Mouse (Mus musculus) limb, embryonic 11.5 days (tissue): Measurements from ENCODE around the gene Mfn1. TPM values are rescaled to one million over a fixed set of nuclear protein-coding genes. Genes with fewer than 3 reads are reported as not detected.

Experiments
- ATAC-seq: fragments of 200-750 bp; cut with Nextera tagmentation; 2 replicates; pipeline ENCODE4 v1.8.0; 2017; ENCODE audit warnings: low read depth; ENCODE audit not compliant: insufficient number of reproducible peaks, low FRiP score, low TSS enrichment
- DNase-seq: peaks from one replicate; pipeline ENCODE4 v3.0.0-alpha.2; 2015; ENCODE audit warnings: low spot score
- H3K27ac ChIP-seq: fragments of 300-500 bp; sonication (generic); replicated peaks from 2 replicates; pipeline ENCODE4 v1.5.1; 2014; ENCODE audit warnings: low read depth, mild to moderate bottlenecking, low read length
- H3K27me3 ChIP-seq: fragments of 300-500 bp; sonication (generic); 2 replicates; pipeline ENCODE4 v1.6.1; 2014; ENCODE audit warnings: mild to moderate bottlenecking, low read length, mixed read lengths; ENCODE audit not compliant: control insufficient read depth, insufficient read depth
- H3K36me3 ChIP-seq: fragments of 300-500 bp; sonication (generic); 2 replicates; pipeline ENCODE4 v1.6.1; 2014; ENCODE audit warnings: mild to moderate bottlenecking, low read length, moderate library complexity, mixed read lengths; ENCODE audit not compliant: control insufficient read depth, insufficient read depth
- H3K4me1 ChIP-seq: fragments of 300-500 bp; sonication (generic); 2 replicates; pipeline ENCODE4 v1.6.1; 2014; ENCODE audit warnings: low read length, mixed read lengths; ENCODE audit not compliant: control insufficient read depth, insufficient read depth
- H3K4me2 ChIP-seq: fragments of 300-500 bp; sonication (generic); 2 replicates; pipeline ENCODE4 v1.6.1; 2014; ENCODE audit warnings: low read depth, mild to moderate bottlenecking, moderate library complexity; ENCODE audit not compliant: severe bottlenecking
- H3K4me3 ChIP-seq: fragments of 300-500 bp; sonication (generic); 2 replicates; pipeline ENCODE4 v1.5.1; 2014; ENCODE audit warnings: low read depth, low read length
- H3K9ac ChIP-seq: fragments of 300-500 bp; sonication (generic); 2 replicates; pipeline ENCODE4 v1.6.1; 2014; ENCODE audit warnings: mild to moderate bottlenecking, low read length
- H3K9me3 ChIP-seq: fragments of 300-500 bp; sonication (generic); 2 replicates; pipeline ENCODE4 v1.6.1; 2016; ENCODE audit warnings: low read length; ENCODE audit not compliant: control insufficient read depth
- WGBS: fragments of 180-500 bp; shearing (Covaris S2); extraction: QIAGEN DNeasy Blood & Tissue Kit; methylation state at CpG from one replicate; pipeline ENCODE4 v1.1.7; 2014; 5-methylcytosine and 5-hydroxymethylcytosine counted together
- polyA plus RNA-seq: library from polyadenylated mRNA; unstranded; fragments of >200 nt; fragmentation: Nextera tagmentation; extraction: Ambion mirVana; gene quantifications from 2 replicates; pipeline ENCODE4 v1.2.1, GENCODE M21; 2014

Mfn1 gene
- polyA plus RNA-seq, 1 experiment from 2014 or later = 28.3 TPM

- H3K4me2 ChIP-seq = no peak overlapping the region
- H3K27ac ChIP-seq = no peak overlapping the region
- 76% methylated on average over 8 of the region's 8 CpGs for WGBS
- H3K9ac ChIP-seq = no peak overlapping the region
- no peak for ATAC-seq
- H3K9me3 ChIP-seq = no peaks in the 10 kb centered on the region
- no peak for DNase-seq
- H3K36me3 ChIP-seq = no peaks in the 10 kb centered on the region
- 0 out of 2 replicates have a peak, but pooled peaks cover 4% of the 10 kb centered on the region for H3K4me1 ChIP-seq
- no peaks in the 10 kb centered on the region for H3K27me3 ChIP-seq
- H3K4me3 ChIP-seq = no peak overlapping the region
Measured at GRCm38 (mm10) chr3:32494387-32495087, 34.7 kb upstream of the Mfn1 start.

GRCm38 (mm10) chr3:32495088-32495770 lies 34.0 kb upstream of the Mfn1 start:
- H3K27ac ChIP-seq = no peak overlapping the region
- no peak overlapping the region for H3K4me3 ChIP-seq
- H3K36me3 ChIP-seq = no peaks in the 10 kb centered on the region
- WGBS = 68% methylated on average over 8 of the region's 8 CpGs
- no peak overlapping the region for H3K9ac ChIP-seq
- 0 out of 2 replicates have a peak, but pooled peaks cover 4% of the 10 kb centered on the region for H3K4me1 ChIP-seq
- H3K9me3 ChIP-seq = no peaks in the 10 kb centered on the region
- no peak overlapping the region for H3K4me2 ChIP-seq
- H3K27me3 ChIP-seq = no peaks in the 10 kb centered on the region
- no peak for DNase-seq
- no peak for ATAC-seq

GRCm38 (mm10) chr3:32495856-32496710 lies 33.2 kb upstream of the Mfn1 start:
- no peak overlapping the region for H3K27ac ChIP-seq
- H3K4me2 ChIP-seq = no peak overlapping the region
- H3K4me1 ChIP-seq = 0 out of 2 replicates have a peak, but pooled peaks cover 4% of the 10 kb centered on the region
- H3K9ac ChIP-seq = no peak overlapping the region
- H3K4me3 ChIP-seq = no peak overlapping the region
- H3K36me3 ChIP-seq = no peaks in the 10 kb centered on the region
- no peaks in the 10 kb centered on the region for H3K27me3 ChIP-seq
- ATAC-seq = no peak
- 61% methylated on average over 8 of the region's 8 CpGs for WGBS
- H3K9me3 ChIP-seq = no peaks in the 10 kb centered on the region
- DNase-seq = no peak

- Histone ChIP-seq H3K27ac (no peak overlapping the region), H3K36me3 (no peaks in the 10 kb centered on the region), H3K27me3 (no peaks in the 10 kb centered on the region), H3K9ac (no peak overlapping the region), H3K4me2 (no peak overlapping the region), H3K9me3 (no peaks in the 10 kb centered on the region), H3K4me1 (0 out of 2 replicates have a peak, but pooled peaks cover 4% of the 10 kb centered on the region), H3K4me3 (no peak overlapping the region)
- DNase-seq = no peak
- WGBS = 89% methylated on average over 1 of the region's 1 CpGs
- ATAC-seq = no peak
Measured at GRCm38 (mm10) chr3:32496711-32497070, 32.6 kb upstream of the Mfn1 start.

- no peak overlapping the region for H3K9ac ChIP-seq
- H3K4me3 ChIP-seq = no peak overlapping the region
- no peaks in the 10 kb centered on the region for H3K36me3 ChIP-seq
- H3K27ac ChIP-seq = no peak overlapping the region
- no peaks in the 10 kb centered on the region for H3K9me3 ChIP-seq
- H3K4me1 ChIP-seq = 0 out of 2 replicates have a peak, but pooled peaks cover 2% of the 10 kb centered on the region
- no peaks in the 10 kb centered on the region for H3K27me3 ChIP-seq
- no peak overlapping the region for H3K4me2 ChIP-seq
- DNase-seq (no peak), ATAC-seq (no peak)
- WGBS = 87% methylated on average over 2 of the region's 2 CpGs
Measured at GRCm38 (mm10) chr3:32500346-32500745, 28.9 kb upstream of the Mfn1 start.

- no peak for ATAC-seq
- 83% methylated on average over 3 of the region's 3 CpGs for WGBS
- Histone ChIP-seq H3K36me3 (no peaks in the 10 kb centered on the region), H3K9ac (no peak overlapping the region), H3K4me2 (no peak overlapping the region), H3K4me1 (no peaks in the 10 kb centered on the region), H3K4me3 (no peak overlapping the region), H3K9me3 (no peaks in the 10 kb centered on the region), H3K27me3 (no peaks in the 10 kb centered on the region), H3K27ac (no peak overlapping the region)
- no peak for DNase-seq
Measured at GRCm38 (mm10) chr3:32505841-32506240, 23.4 kb upstream of the Mfn1 start.

- no peak overlapping the region for H3K9ac ChIP-seq
- H3K27ac ChIP-seq = no peak overlapping the region
- H3K4me2 ChIP-seq = no peak overlapping the region
- H3K4me3 ChIP-seq = no peak overlapping the region
- DNase-seq = no peak
- H3K9me3 ChIP-seq = no peaks in the 10 kb centered on the region
- H3K4me1 ChIP-seq = no peaks in the 10 kb centered on the region
- 66% methylated on average over 11 of the region's 11 CpGs for WGBS
- ATAC-seq = no peak
- no peaks in the 10 kb centered on the region for H3K27me3 ChIP-seq
- H3K36me3 ChIP-seq = no peaks in the 10 kb centered on the region
Measured at GRCm38 (mm10) chr3:32506366-32507225, 22.7 kb upstream of the Mfn1 start.
